9 mouse cellular contexts compared by ENCODE assay signal in the genomic region with DNA sequence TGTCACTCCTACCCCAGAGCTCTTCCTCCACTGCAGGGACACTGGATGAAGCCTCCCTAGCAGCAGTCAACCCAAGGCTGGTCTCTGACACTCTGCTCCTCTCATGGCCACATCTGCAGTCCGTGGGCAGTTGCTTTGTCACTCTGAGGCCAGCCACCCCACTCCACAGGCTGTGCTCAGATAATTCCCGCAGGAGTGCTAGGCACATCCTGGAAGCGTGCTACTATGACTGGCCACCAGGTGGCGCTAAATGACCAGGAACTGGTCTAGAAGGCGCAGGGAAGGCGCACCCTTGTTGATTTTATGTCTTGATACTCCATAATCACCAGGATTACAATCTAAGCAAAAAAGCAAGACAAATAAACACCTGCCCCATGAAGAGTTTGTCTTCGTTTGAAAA.
DNase-seq lines count a peak whose midpoint lies in the region; ATAC-seq lines count a peak whose summit lies in the region.
"Had no signal": no experiment of that assay in that cellular context is flagged by ENCODE, and none has a peak within 500 bp of the region (broad histone marks: within the 10 kb centered on the region; RNA-seq: fewer than 3 reads in every experiment).

No protein-coding gene starts in this region.

- peak; percentile 56; the same call in 1 of the 2 replicates for ATAC-seq in intestine, embryonic 14.5 days (replicated peaks; ENCODE audit: low FRiP score, low TSS enrichment, low read depth)
- ATAC-seq in midbrain, embryonic 14.5 days (ENCODE audit: low FRiP score, low TSS enrichment): peak; percentile 64; the same call in 1 of the 2 replicates

- H3K4me3 ChIP-seq in heart, embryonic 10.5 days: no peak overlapping the region
- no peak overlapping the region for H3K4me3 ChIP-seq in intestine, embryonic 14.5 days (ENCODE audit: low read depth, low read length)
- H3K4me3 ChIP-seq in midbrain, embryonic 14.5 days (replicated peaks; ENCODE audit: low read depth, low read length): no peak overlapping the region
- H3K4me3 ChIP-seq: myocyte had no signal

- H3K9ac ChIP-seq in intestine, embryonic 14.5 days (ENCODE audit: low read length): no peak overlapping the region
- no peak overlapping the region for H3K9ac ChIP-seq in midbrain, embryonic 14.5 days (replicated peaks; ENCODE audit: low read length)

- no peak overlapping the region for H3K4me2 ChIP-seq in intestine, embryonic 14.5 days (ENCODE audit: low read length)
- no peak overlapping the region for H3K4me2 ChIP-seq in midbrain, embryonic 14.5 days (ENCODE audit: low read length)

- no peak overlapping the region for H3K27ac ChIP-seq in heart, embryonic 10.5 days
- no peak overlapping the region for H3K27ac ChIP-seq in intestine, embryonic 14.5 days (ENCODE audit: low read depth)
- H3K27ac ChIP-seq in midbrain, embryonic 14.5 days (replicated peaks; ENCODE audit: low read depth, low read length): no peak overlapping the region

- 0 out of 2 replicates have a peak, but pooled peaks cover 8% of the 10 kb centered on the region for H3K4me1 ChIP-seq in heart, embryonic 10.5 days
- no peaks in the 10 kb centered on the region for H3K4me1 ChIP-seq in intestine, embryonic 14.5 days (replicated peaks; ENCODE audit: control insufficient read depth, insufficient read depth, low read length)
- peaks cover 13% of the 10 kb centered on the region for H3K4me1 ChIP-seq in midbrain, embryonic 14.5 days (ENCODE audit: control insufficient read depth, insufficient read depth, low read length)

- peak; percentile 95 for DNase-seq in heart, adult 11 months
- no peak for DNase-seq in heart, embryonic 10.5 days (ENCODE audit: low spot score)
- peak; percentile 96 to 98 for DNase-seq in cerebellum, postnatal 14 days
- peak; percentile 52 to 90 for DNase-seq in frontal cortex, postnatal 14 days (ENCODE audit: low spot score in 2 of 2)
- DNase-seq in intestine, embryonic 14.5 days (ENCODE audit: low spot score): peak; percentile 93
- DNase-seq in left cerebral cortex, postnatal 10 days (ENCODE audit: extremely low spot score in 1 of 2, low spot score in 2 of 2): peak; percentile 85 to 86
- peak; percentile 96 for DNase-seq in midbrain, embryonic 14.5 days
- peak; percentile 55 to 75 for DNase-seq in spleen, postnatal 10 days (ENCODE audit: low spot score in 2 of 2)

- no peaks in the 10 kb centered on the region for H3K36me3 ChIP-seq in heart, embryonic 10.5 days
- H3K36me3 ChIP-seq in intestine, embryonic 14.5 days (ENCODE audit: control insufficient read depth, insufficient read depth, low read length): no peaks in the 10 kb centered on the region
- no peaks in the 10 kb centered on the region for H3K36me3 ChIP-seq in midbrain, embryonic 14.5 days (ENCODE audit: control insufficient read depth, insufficient read depth, low read length)

- intact Hi-C loops in left cerebral cortex, postnatal 10 days (cut with DNase I): loop anchor here (5.0 to 10.0 kb wide), 2 partner anchors 128 to 700 kb away; no protein-coding TSS in a partner anchor

- H3K9me3 ChIP-seq in heart, embryonic 10.5 days: no peaks in the 10 kb centered on the region
- H3K9me3 ChIP-seq in intestine, embryonic 14.5 days (ENCODE audit: control insufficient read depth, low read length): no peaks in the 10 kb centered on the region
- H3K9me3 ChIP-seq in midbrain, embryonic 14.5 days (ENCODE audit: control insufficient read depth, low read length): no peaks in the 10 kb centered on the region

- peaks cover 46% of the 10 kb centered on the region for H3K27me3 ChIP-seq in heart, embryonic 10.5 days (ENCODE audit: insufficient read depth, poor library complexity, severe bottlenecking)
- H3K27me3 ChIP-seq in intestine, embryonic 14.5 days (replicated peaks; ENCODE audit: control insufficient read depth, insufficient read depth, low read length): 0 out of 2 replicates have a peak, but pooled peaks cover 3% of the 10 kb centered on the region
- H3K27me3 ChIP-seq in midbrain, embryonic 14.5 days (ENCODE audit: control insufficient read depth, insufficient read depth, low read length): peaks cover 13% of the 10 kb centered on the region; the same call in 1 of the 2 replicates

- WGBS in heart, embryonic 10.5 days: 3% methylated on average over 7 of the region's 7 CpGs
- under 1% methylated on average over 7 of the region's 7 CpGs for WGBS in intestine, embryonic 14.5 days
- under 1% methylated on average over 7 of the region's 7 CpGs for WGBS in midbrain, embryonic 14.5 days
